Mouse (Mus musculus) stomach, embryonic 16.5 days (tissue): ENCODE measurements around the gene Scml4. TPM values are rescaled to one million over a fixed set of nuclear protein-coding genes. Genes with fewer than 3 reads are reported as not detected.
A peak's percentile ranks its signal among the peaks of the same experiment; 100 is the strongest.

Source experiments
- ATAC-seq: fragments of 200-750 bp; cut with Nextera tagmentation; 2 replicates; pipeline ENCODE4 v1.8.0; 2017; ENCODE audit warnings: moderate number of reproducible peaks, moderate TSS enrichment; ENCODE audit not compliant: insufficient read depth, low FRiP score
- H3K27ac ChIP-seq: fragments of 300-500 bp; sonication (generic); 2 replicates; pipeline ENCODE4 v1.5.1; 2014; ENCODE audit warnings: low read length
- H3K27me3 ChIP-seq: fragments of 300-500 bp; sonication (generic); 2 replicates; pipeline ENCODE4 v1.6.1; 2014; ENCODE audit warnings: low read length, control low read depth, mixed read lengths; ENCODE audit not compliant: control insufficient read depth, insufficient read depth
- H3K36me3 ChIP-seq: fragments of 300-500 bp; sonication (generic); 2 replicates; pipeline ENCODE4 v1.6.1; 2014; ENCODE audit warnings: low read length; ENCODE audit not compliant: control insufficient read depth, insufficient read depth
- H3K4me1 ChIP-seq: fragments of 300-500 bp; sonication (generic); 2 replicates; pipeline ENCODE4 v1.6.1; 2014; ENCODE audit warnings: low read length, control low read depth, mixed read lengths; ENCODE audit not compliant: control insufficient read depth, insufficient read depth
- H3K4me2 ChIP-seq: fragments of 300-500 bp; sonication (generic); 2 replicates; pipeline ENCODE4 v1.6.1; 2014; ENCODE audit warnings: low read depth, low read length, mixed read lengths
- H3K4me3 ChIP-seq: fragments of 300-500 bp; sonication (generic); replicated peaks from 2 replicates; pipeline ENCODE4 v1.5.1; 2014; ENCODE audit warnings: mild to moderate bottlenecking, low read length
- H3K9ac ChIP-seq: fragments of 300-500 bp; sonication (generic); 2 replicates; pipeline ENCODE4 v1.6.1; 2014; ENCODE audit warnings: low read length
- H3K9me3 ChIP-seq: fragments of 300-500 bp; sonication (generic); replicated peaks from 2 replicates; pipeline ENCODE4 v1.6.1; 2016; ENCODE audit warnings: low read length, control low read depth; ENCODE audit not compliant: control insufficient read depth
- WGBS: fragments of 180-500 bp; shearing (Covaris S2); extraction: QIAGEN DNeasy Blood & Tissue Kit; methylation state at CpG from one replicate; pipeline ENCODE4 v1.1.7; 2014; 5-methylcytosine and 5-hydroxymethylcytosine counted together
- polyA plus RNA-seq: library from polyadenylated mRNA; unstranded; fragments of >200 nt; fragmentation: Nextera tagmentation; extraction: Ambion mirVana; gene quantifications from 2 replicates; pipeline ENCODE4 v1.2.1, GENCODE M21; 2015

Gene Scml4
- polyA plus RNA-seq, 1 experiment from 2014 or later: 12.2 TPM

DNA sequence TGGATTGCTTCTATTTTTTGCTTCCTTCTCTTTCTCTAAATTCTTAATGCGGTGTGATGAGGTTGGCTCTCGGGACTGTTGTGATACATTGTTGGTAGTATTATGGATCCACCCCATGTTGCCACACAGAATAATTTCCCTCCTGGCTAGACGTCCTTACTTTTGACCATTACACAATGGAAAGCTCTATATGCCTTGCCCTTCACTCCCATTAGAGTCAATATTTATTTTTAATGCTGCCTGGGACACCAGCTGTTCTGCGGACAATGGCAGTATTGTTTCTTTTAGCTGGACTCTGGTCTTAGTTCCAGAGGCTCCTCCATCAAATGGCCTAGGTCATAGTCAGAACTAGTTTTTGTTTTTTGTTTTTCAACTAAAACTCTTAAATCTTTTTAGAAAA lies 32.1 kb downstream of the Scml4 start:
- Histone ChIP-seq H3K27me3 (no peaks in the 10 kb centered on the region), H3K4me1 (peaks cover 21% of the 10 kb centered on the region; the same call in 1 of the 2 replicates), H3K36me3 (no peaks in the 10 kb centered on the region), H3K9me3 (no peaks in the 10 kb centered on the region), H3K4me2 (no peak overlapping the region), H3K27ac (no peak overlapping the region; the same call in 1 of the 2 replicates), H3K9ac (no peak overlapping the region), H3K4me3 (no peak overlapping the region)
- 49% methylated on average over 4 of the region's 4 CpGs for WGBS
- ATAC-seq: peak; percentile 74

DNA sequence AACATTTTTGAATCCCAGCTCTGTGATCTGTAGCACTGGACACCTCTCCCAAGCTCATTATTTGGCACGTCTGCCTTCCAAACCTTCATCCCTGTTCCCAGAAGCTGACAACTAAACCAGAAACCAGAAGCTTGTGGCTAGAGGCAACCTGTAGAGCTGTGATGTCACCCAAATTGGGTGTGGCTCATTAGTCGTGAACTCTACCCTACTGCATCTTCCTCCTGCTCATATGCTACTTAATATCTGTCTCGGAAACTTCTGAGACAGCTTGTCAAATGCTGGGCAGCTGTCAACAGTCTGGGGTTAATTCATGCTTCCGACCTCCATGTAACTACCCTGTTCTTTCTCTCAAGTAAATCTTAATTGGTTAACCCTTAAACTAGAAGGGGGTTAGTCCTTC lies 32.8 kb downstream of the Scml4 start:
- H3K27me3 ChIP-seq: no peaks in the 10 kb centered on the region
- H3K4me1 ChIP-seq: peaks cover 21% of the 10 kb centered on the region; the same call in 1 of the 2 replicates
- WGBS: 49% methylated on average over 4 of the region's 4 CpGs
- no peaks in the 10 kb centered on the region for H3K9me3 ChIP-seq
- H3K4me2 ChIP-seq: no peak overlapping the region
- H3K27ac ChIP-seq: no peak overlapping the region; the same call in 1 of the 2 replicates
- H3K36me3 ChIP-seq: no peaks in the 10 kb centered on the region
- no peak overlapping the region for H3K9ac ChIP-seq
- no peak overlapping the region for H3K4me3 ChIP-seq
- no peak for ATAC-seq

DNA sequence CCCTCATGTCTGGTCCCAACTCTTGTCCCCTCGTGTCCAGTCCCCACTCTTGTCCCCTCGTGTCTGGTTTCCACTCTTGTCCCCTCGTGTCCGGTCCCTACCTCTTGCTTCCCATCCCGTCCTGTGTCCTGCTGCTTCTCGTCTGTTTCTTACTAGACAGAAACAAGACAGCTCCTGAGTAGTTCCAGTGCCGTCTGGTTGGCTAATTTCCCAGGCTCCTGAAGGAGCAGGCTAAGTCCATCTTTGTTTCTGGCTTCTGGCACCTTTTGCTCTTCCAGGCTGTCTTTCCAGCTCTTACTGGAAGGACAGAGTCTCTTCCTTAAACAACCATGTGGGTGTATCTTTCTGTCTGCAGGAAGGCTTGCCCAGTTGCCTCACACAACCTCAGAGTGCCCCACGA lies 33.7 kb downstream of the Scml4 start:
- no peak overlapping the region for H3K27ac ChIP-seq
- H3K4me3 ChIP-seq: no peak overlapping the region
- H3K4me2 ChIP-seq: no peak overlapping the region
- peaks cover 21% of the 10 kb centered on the region; the same call in 1 of the 2 replicates for H3K4me1 ChIP-seq
- peak; percentile 59; the same call in 1 of the 2 replicates for ATAC-seq
- no peaks in the 10 kb centered on the region for H3K9me3 ChIP-seq
- 46% methylated on average over 8 of the region's 8 CpGs for WGBS
- no peak overlapping the region for H3K9ac ChIP-seq
- H3K36me3 ChIP-seq: no peaks in the 10 kb centered on the region
- H3K27me3 ChIP-seq: no peaks in the 10 kb centered on the region

DNA sequence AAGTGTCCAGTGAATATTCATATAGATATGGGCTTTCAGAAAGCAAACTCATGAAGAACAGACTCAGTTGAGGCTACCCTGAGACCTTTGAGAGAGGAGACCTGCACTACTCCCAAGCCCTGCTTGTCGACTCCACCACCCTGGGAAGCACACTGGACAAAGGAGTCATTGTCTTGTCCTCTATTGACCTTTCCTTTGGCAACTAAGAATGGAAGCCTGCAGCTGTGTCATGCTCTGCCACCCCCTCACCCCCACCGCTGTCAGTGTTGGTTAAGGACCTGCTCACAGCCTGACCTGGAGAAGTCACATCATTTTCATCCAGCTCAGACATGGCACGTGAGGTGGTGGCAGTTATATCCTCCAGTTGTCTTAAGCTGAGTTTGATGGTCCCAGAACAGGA lies 34.1 kb downstream of the Scml4 start:
- no peaks in the 10 kb centered on the region for H3K36me3 ChIP-seq
- H3K4me2 ChIP-seq: no peak overlapping the region
- no peak overlapping the region for H3K4me3 ChIP-seq
- ATAC-seq: no peak
- no peaks in the 10 kb centered on the region for H3K9me3 ChIP-seq
- 55% methylated on average over 3 of the region's 3 CpGs for WGBS
- no peaks in the 10 kb centered on the region for H3K27me3 ChIP-seq
- H3K27ac ChIP-seq: no peak overlapping the region
- no peak overlapping the region for H3K9ac ChIP-seq
- H3K4me1 ChIP-seq: peaks cover 21% of the 10 kb centered on the region; the same call in 1 of the 2 replicates

DNA sequence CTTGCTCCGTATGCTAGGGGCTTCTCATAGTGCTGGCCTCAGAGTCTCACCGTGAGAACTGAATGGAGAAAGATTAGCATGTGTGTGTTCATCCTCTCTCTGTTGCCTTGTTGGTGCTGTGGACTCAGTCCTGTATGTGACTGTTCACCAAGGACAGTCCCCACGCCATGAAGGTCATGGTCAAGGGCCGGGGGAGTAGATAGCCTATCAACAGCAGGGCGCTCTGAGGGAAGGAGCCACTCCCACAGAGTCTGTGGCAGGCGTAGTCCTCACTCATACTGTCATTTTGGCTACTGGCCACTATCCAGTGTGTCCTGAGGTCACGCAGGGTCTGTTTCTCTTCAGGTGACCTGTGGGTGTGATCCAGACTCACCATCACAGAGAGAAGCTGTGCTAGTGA lies 34.5 kb downstream of the Scml4 start:
- ATAC-seq: no peak
- no peak overlapping the region for H3K4me3 ChIP-seq
- WGBS: 73% methylated on average over 7 of the region's 7 CpGs
- no peaks in the 10 kb centered on the region for H3K36me3 ChIP-seq
- H3K27ac ChIP-seq: no peak overlapping the region
- H3K4me2 ChIP-seq: no peak overlapping the region
- H3K9me3 ChIP-seq: no peaks in the 10 kb centered on the region
- no peak overlapping the region for H3K9ac ChIP-seq
- peaks cover 21% of the 10 kb centered on the region; the same call in 1 of the 2 replicates for H3K4me1 ChIP-seq
- no peaks in the 10 kb centered on the region for H3K27me3 ChIP-seq

DNA sequence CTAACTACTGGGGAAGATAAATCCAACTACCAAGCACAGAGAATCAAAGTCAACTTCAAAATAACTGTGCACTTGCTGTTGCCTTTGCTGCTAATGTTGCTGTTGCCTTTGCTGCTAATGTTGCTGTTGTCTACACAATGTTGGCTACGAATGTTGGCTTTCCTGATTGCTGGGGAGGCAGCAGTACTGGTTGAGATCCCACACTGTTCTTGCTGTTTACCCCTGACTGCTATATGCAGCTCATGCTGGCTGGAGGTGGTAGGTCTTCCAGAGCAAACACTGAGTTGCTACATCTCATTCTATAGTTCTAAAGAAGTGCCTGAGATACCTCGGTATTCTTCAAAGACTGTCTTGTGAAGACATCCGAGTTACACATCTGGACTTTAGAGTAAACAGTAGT lies 36.5 kb downstream of the Scml4 start:
- Histone ChIP-seq H3K4me2 (no peak overlapping the region), H3K27me3 (no peaks in the 10 kb centered on the region), H3K27ac (no peak overlapping the region), H3K9ac (no peak overlapping the region), H3K4me1 (peaks cover 21% of the 10 kb centered on the region; the same call in 1 of the 2 replicates), H3K9me3 (no peaks in the 10 kb centered on the region), H3K36me3 (no peaks in the 10 kb centered on the region), H3K4me3 (no peak overlapping the region)
- WGBS: 86% methylated on average over 3 of the region's 3 CpGs
- ATAC-seq: no peak

DNA sequence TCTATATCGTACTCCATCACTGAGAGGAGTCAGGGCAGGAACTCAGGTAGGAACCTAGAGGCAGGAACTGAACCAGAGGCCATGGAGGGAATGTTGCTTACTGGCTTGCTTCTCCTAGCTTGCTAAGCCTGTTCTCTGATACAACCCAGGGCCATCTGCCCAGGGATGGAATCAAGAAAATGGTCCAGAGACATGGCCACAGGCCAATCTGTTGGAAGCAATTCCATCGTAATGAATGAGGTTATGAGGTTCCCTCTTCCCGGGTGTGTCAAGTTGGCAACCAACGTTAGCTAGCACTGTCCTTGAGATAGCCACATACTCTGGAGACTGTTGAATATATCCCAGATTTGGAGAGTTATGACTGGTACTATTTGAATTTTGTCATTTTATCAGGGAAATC lies 37.0 kb downstream of the Scml4 start:
- Histone ChIP-seq H3K36me3 (no peaks in the 10 kb centered on the region), H3K9me3 (no peaks in the 10 kb centered on the region), H3K4me2 (no peak overlapping the region), H3K4me3 (no peak overlapping the region), H3K27ac (no peak overlapping the region), H3K27me3 (no peaks in the 10 kb centered on the region), H3K4me1 (peaks cover 21% of the 10 kb centered on the region; the same call in 1 of the 2 replicates), H3K9ac (no peak overlapping the region)
- no peak for ATAC-seq
- 65% methylated on average over 4 of the region's 4 CpGs for WGBS

DNA sequence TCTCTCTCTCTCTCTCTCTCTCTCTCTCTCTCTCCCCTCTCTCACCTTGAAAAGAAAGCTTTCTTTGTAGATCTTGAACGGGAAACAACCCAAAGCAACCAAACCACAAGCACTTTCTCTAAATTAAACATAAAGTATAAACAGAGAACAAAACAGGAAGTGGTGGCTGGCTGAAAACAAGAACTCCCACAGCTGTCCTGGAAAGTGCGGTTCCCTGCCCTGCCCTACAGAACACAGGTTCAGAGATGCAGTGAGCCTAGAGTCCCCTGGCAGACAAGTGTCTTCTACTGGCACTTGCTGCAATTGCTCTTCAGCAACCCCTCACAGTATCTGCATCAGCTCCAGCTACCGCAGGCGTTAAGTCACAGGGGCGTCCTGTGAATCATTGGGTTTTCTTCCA lies 37.5 kb downstream of the Scml4 start:
- Histone ChIP-seq H3K27ac (no peak overlapping the region), H3K27me3 (no peaks in the 10 kb centered on the region), H3K4me1 (peaks cover 20% of the 10 kb centered on the region; the same call in 1 of the 2 replicates), H3K9ac (no peak overlapping the region), H3K9me3 (no peaks in the 10 kb centered on the region), H3K4me2 (no peak overlapping the region), H3K36me3 (no peaks in the 10 kb centered on the region), H3K4me3 (no peak overlapping the region)
- no peak for ATAC-seq
- WGBS: 65% methylated on average over 5 of the region's 5 CpGs

DNA sequence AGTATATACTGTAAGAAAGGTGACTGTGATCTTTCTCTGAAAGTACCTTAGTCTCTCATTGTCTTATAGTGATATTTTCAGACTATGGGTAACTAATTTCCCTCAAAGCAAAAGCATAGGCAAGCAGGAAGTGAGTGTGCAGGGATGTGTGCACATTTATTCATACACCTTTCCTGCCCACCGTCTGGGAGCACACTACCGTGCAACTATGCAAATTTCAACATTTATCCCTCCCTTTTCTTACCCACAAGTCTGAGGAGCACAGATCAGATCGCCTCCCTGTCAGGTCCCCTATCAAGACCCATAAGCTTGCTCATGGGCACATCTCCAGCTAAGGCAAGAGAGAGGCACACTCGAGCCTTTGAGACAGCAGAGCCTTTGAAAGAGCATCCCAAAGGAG lies 41.2 kb downstream of the Scml4 start:
- no peaks in the 10 kb centered on the region for H3K9me3 ChIP-seq
- H3K4me1 ChIP-seq: no peaks in the 10 kb centered on the region
- no peak overlapping the region for H3K4me2 ChIP-seq
- no peaks in the 10 kb centered on the region for H3K27me3 ChIP-seq
- no peak overlapping the region for H3K9ac ChIP-seq
- no peak overlapping the region for H3K4me3 ChIP-seq
- no peak overlapping the region for H3K27ac ChIP-seq
- no peaks in the 10 kb centered on the region for H3K36me3 ChIP-seq
- ATAC-seq: no peak
- 68% methylated on average over 4 of the region's 4 CpGs for WGBS

DNA sequence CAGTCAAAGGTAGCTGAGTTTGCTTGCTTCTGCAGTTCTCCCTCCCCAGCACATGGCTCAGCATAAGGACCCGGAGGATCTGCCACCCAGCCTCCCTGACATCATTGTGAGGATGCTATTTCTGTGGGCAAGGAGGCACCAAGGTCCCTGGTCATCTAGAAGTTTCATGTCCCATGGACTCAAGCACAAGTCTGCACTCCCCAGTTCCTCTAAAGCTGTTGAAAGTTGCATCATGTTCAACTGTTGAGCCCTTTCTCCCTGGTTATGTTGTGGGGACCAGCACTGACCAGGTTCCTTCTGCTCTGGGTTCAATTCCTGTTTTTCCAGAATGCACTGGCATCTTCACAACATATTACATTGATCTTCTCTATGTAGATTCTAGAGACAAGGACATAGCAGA lies 42.9 kb downstream of the Scml4 start:
- WGBS: 69% methylated on average over 1 of the region's 1 CpGs
- Histone ChIP-seq H3K27me3 (no peaks in the 10 kb centered on the region), H3K4me1 (no peaks in the 10 kb centered on the region), H3K9me3 (no peaks in the 10 kb centered on the region), H3K9ac (no peak overlapping the region), H3K36me3 (no peaks in the 10 kb centered on the region), H3K4me2 (no peak overlapping the region), H3K4me3 (no peak overlapping the region), H3K27ac (no peak overlapping the region)
- ATAC-seq: no peak
